Mouse (Mus musculus) liver, embryonic 14.5 days (tissue): ENCODE data around the gene Meig1.

ENCODE experiments used
- CTCF ChIP-seq: IDR thresholded peaks from 2 replicates; pipeline ENCODE4 v1.5.1; 2016; ENCODE audit warnings: antibody characterized with exemption, low read depth, control low read depth
- EP300 ChIP-seq: IDR thresholded peaks from 2 replicates; pipeline ENCODE4 v1.6.1; 2016; ENCODE audit warnings: antibody characterized with exemption, low read depth

GRCm38 (mm10) chr2:3405981-3406380 is 16.5 kb downstream of the Meig1 start:
- TF ChIP-seq CTCF, result no peak
- no peak for TF ChIP-seq EP300
